8 mouse cellular contexts compared by ENCODE assay signal in the genomic region with DNA sequence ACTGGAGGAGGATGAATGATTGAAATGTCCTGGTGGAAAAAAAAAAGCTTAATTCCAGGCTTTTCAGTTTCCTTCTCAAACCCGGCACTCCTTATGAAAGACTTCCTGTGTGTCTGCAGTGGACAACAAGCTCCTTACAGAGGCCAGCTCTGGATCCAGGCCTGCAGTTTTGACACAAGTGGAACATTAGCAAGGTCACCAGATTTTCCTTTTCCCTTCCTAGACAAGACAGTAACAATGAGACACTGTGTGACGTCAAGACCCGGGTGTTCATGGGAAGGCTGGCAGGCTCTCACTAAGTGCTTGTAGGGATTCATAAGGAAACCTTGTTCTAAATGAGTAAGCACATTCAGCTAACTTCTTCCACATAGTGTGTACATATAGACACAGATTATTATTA.
DNase-seq lines count a peak whose midpoint lies in the region; ATAC-seq lines count a peak whose summit lies in the region.

No protein-coding gene starts in this region.

- DNase-seq in ovary, postnatal 36 days (ENCODE audit: low spot score): peak; percentile 31
- no peak for DNase-seq in ovary, postnatal 14 days (ENCODE audit: low spot score)
- peak; percentile 85 for DNase-seq in fibroblast of lung, adult 2 months (ENCODE audit: low read depth)
- peak; percentile 49 to 60 for DNase-seq in heart, postnatal 36 days
- peak; percentile 43 to 47 for DNase-seq in layer of hippocampus, postnatal 36 days
- no peak for DNase-seq in thymus, postnatal 0 days (ENCODE audit: low spot score)
- no peak for DNase-seq in spleen, postnatal 14 days (ENCODE audit: low spot score in 2 of 2)

- 0 out of 2 replicates have a peak, but pooled peaks cover 6% of the 10 kb centered on the region for H3K27me3 ChIP-seq in midbrain, embryonic 12.5 days

- ATAC-seq in midbrain, embryonic 12.5 days (ENCODE audit: low FRiP score, low read depth): no peak

- H3K9ac ChIP-seq in midbrain, embryonic 12.5 days (replicated peaks): no peak overlapping the region

- H3K27ac ChIP-seq in midbrain, embryonic 12.5 days (replicated peaks): 0 out of 2 replicates have a peak overlapping the region, but pooled peaks have one; percentile 17

- 32% methylated on average over 3 of the region's 3 CpGs for WGBS in midbrain, embryonic 12.5 days

- H3K36me3 ChIP-seq in midbrain, embryonic 12.5 days: no peaks in the 10 kb centered on the region

- H3K9me3 ChIP-seq in midbrain, embryonic 12.5 days: no peaks in the 10 kb centered on the region

- intact Hi-C loops in heart, postnatal 36 days (cut with DNase I): no loop called here

- H3K4me2 ChIP-seq in midbrain, embryonic 12.5 days (replicated peaks): peak overlapping the region; percentile 15; the same call in 1 of the 2 replicates

- H3K4me1 ChIP-seq in midbrain, embryonic 12.5 days: peaks cover 21% of the 10 kb centered on the region

- no peak overlapping the region for H3K4me3 ChIP-seq in midbrain, embryonic 12.5 days

Comparison
In these comparisons a context has a peak if more than half of its experiments do, and no peak if none do; other contexts are left out.
1. DNase-seq: peak in ovary, postnatal 36 days (single experiment), fibroblast of lung, adult 2 months (single experiment), heart, postnatal 36 days (2 of 2) and layer of hippocampus, postnatal 36 days (2 of 2); none in ovary, postnatal 14 days (single experiment), thymus, postnatal 0 days (single experiment) and spleen, postnatal 14 days (0 of 2).